Mouse (Mus musculus) 3134 (cell line): Measurements from ENCODE around the gene Mis18bp1.
"Not testable (repeated sequence)": the region's sequence is repeated elsewhere in the genome, so short reads cannot be mapped to it uniquely, and the experiment has no call there.

Experiments used
- DNase-seq: peaks from one replicate; pipeline ENCODE4 v3.0.0-alpha.2; 2011; ENCODE audit warnings: low spot score; ENCODE audit not compliant: insufficient read length; ENCODE audit errors: extremely low read depth

The Mis18bp1 gene

DNA sequence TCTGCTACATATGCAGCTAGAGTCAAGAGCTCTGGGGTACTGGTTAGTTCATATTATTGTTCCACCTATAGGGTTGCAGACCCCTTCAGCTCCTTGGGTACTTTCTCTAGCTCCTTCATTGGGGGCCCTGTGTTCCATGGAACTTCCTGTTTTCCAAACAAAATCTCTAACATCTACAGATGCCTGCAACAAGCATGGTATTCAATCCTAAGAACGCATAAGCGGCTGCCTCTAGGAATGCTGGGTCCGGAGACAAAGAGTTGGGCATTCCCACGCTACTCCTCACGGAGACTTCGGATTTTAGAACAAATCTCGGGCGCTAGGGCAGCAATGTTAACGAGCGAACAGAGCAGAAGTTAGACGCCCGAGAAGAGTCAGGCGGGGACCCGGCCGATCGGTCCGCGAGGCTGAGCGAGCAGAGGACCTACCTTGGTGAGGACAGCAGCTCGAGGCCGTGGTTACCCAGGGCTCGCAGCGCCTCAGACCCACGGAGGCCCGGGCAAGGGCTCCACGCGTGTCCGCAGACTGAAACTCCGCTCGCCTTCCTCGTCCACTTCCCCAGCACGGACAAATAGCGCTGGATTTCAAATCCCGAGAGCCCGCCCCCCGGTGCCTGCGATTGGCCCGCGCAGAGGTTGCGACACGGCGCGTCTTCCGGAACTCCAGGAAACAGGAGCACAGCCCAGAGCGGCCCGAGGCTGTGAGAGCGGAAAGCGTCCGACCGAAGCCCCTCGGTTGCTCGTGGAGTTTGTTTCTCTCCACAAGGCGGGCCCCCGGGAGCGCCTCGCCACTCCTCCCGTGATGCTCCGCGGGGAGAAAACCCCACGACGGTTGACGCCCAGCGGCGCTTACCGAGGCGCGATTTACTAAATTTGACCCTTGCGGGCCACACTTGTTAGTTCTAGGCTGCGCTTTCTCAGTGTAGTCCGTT lies at the start of gene Mis18bp1:
TSS of gene Mis18bp1 (minus strand) at position 584 of the 931 bp plus-strand sequence.
- peak; percentile 99 for DNase-seq

DNA sequence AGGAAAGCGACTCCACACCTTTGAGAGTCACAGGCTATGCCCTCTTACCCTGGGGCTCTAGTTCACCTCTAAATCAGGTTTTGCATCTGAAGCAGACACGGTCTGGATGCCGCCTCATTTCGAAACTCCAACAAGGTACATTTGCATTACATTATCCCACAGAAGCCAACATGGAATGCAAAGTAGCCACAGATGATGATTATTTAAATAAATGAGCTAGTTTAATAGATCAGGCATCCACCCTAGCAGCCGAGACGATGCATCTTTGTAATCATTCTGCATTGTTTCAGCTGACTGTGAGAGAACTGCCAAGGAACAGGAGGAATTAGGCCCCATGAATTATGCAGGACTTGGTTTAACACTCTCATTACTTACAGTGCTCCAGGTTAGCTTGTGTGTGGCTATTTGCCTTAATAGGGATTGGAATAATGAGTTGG lies 44.0 kb upstream of the Mis18bp1 start:
- no peak for DNase-seq

DNA sequence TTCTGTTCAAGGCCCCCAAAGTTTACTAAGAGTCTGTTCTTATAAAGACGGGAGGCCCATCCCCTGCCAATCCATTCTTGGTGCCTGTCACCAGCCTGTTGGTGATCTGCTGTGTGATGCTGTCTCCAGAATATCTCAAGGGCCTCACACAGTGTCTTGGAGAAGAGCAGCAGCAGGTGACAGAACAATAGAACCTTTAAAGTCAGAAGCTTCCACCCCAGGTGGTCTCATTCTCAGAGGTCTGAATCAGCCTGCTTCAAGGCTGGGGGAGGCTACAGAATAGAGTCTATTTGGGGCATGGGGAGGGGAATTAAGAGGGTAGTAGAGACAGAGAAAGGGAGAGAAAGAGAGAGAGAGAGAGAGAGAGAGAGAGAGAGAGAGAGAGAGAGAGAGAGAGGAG lies 34.0 kb upstream of the Mis18bp1 start:
- DNase-seq = no peak

DNA sequence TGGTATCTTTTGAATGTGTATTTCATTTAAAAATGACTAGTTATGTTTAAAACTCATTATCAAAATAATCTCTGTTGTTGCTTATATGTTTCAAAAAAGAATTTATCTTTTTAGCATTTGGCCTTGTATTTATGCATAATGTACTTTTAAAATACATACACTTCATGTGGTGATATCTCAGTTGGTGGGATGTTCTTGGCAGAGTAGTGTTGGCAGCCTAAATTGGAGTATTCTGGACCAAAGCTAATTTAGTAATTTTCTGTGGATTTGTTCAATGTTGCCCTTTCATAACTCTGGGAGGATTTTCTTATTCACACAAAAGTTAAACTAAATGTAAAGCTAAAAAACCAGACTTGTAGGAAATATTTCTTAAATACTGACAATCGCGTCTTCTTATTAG lies 29.4 kb upstream of the Mis18bp1 start:
- no peak for DNase-seq

DNA sequence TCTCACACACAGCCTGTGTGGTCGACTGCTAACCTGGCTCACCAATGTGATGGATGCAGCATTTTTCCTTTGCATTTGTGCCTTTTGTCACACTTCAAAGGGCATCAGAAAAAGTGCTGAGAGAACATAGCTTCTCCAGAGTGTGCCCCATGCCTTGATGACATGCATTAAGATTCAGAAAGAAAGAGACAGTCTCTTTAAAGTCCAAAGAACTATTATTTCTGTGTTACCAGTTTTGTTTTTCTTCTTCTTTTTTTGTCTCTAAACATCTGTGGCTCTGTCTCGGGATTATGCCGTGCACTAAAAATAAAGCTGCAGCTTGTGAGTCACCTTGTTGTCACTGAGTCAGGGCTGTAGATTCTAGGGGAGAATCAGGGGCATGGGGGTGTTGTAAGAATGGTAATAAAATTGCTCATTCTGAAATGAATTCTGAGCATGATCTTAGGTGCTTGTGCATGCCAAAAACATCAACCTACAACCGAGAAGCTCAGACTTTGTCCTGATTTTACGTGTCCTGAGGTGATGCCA lies 21.7 kb upstream of the Mis18bp1 start:
- DNase-seq = no peak

DNA sequence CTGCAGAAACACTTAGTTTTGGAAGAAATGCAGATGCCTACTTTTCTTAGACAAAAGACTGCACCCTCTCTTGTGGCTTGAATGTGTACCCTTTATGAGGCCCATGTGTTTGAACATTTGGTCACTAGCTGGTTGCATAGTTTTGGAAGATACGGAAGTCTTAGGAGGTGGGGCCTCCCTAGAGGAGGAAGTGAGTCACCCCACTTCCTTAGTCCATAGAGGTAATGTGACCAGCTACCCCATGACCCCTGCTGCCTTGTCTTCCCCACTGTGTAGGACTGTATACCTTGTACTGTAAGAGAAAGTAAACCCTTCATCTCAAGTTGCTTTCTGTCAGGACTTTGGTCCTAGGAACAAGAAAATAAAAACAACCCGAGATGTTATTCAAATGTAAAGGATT lies 16.8 kb upstream of the Mis18bp1 start:
- no peak for DNase-seq

DNA sequence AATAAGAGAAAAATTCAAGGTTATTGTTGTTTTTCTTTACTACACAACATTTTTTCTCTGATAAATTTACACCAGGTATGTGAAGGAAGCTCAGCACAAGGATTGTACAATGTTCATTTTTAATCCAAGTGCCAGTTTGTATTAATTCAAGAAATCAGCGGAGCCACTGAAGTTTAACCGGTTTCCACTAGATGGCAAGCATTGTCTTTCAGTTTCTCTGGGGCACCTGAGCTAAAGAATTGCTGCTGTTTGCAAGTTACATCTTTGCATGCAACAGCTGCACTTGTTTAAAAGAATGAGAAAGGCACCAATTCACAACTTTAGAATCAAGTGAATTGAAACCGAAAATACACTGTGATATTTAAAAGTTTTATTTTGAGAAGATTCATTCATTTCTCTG lies 15.0 kb upstream of the Mis18bp1 start:
- no peak for DNase-seq

DNA sequence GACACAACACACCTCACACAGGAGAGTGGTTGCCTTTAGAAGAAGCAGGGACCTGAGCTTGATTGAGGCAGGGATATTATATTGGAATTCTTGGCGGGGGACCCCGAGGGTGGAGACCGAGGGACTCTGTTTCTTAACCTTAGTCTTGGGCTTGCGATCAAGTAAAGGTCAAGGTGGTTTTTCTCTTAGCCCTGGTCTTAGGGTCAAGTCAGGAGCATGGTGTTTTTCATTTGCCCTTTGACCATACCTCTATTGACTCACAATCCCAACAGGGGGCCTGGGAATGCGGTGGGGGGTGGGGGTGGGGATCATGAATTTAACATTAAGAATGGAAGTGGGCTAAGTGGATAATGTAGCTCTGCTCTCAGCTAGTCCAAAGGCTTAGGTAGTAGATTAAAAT lies 1.3 kb upstream of the Mis18bp1 start:
- no peak for DNase-seq

DNA sequence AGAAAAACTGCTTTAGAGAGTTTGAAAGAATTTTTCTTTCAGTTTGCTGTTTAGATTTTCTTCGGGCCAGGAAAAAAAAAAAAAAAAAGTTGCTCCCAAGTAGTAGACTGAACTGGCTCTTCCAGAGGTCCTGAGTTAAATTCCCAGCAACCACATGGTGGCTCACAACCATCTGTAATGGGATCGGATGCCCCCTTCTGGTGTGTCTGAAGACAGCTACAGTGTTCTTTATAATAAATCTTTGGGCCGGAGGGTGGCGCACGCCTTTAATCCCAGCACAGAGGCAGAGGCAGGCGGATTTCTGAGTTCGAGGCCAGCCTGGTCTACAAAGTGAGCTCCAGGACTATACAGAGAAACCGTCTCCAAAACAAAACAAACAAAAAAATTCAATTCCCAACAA lies 555 bp upstream of the Mis18bp1 start:
- DNase-seq = not testable (repeated sequence)

DNA sequence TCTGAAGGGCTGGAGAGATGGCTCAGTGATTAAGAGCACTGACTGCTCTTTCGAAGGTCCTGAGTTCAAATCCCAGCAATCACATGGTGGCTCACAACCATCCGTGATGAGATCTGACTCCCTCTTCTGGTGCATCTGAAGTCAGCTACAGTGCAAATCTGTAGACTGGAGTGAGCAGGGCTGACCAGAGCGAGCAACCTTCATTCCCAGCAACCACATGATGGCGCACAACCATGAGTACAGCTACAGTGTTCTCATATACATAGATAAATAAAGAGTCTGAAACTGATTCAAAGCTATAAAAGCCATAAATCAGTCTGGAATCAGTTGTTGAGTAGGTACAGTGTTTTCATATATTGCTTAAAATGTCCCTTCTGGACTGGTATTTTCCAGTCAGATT lies 36.3 kb downstream of the Mis18bp1 start:
- DNase-seq = not testable (repeated sequence)

DNA sequence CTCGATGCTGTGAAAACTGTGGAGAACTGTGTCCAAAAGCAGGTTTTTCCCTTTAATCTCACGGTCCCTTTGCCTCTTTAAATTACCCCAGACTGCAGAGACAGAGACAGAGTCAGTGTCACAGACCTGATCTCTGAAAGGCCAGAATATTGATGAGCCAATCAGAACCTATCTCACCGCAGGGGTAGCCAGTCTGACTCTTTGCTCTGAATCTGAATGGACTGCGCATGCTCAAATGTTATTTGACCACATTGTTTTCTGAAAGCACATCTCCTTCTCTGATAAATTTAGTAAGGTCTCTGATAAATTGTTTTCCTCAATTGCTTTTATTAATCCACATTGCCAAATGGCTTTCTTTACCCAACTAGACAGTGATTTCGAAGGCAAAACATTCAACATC lies 53.0 kb downstream of the Mis18bp1 start:
- no peak for DNase-seq

DNA sequence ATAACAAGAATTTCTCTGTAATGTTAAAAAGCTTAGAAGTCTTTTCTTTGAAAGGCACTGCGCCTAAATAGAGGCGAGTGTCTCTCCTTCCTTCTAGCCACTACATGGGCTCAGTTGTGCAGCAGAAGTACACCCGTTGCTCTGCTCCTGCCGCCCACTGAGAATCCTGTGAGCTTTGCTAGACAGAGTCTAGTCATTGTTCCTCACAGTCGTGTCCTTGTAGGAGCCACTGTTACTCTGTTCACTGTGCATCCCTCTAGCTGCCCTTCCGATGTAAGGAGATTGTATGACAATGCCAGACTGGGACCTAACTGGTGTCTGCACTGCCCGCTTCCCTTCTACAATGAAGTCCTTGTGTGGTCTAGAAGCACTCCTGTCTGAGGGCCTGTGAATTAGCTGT lies 53.4 kb downstream of the Mis18bp1 start:
- no peak for DNase-seq

DNA sequence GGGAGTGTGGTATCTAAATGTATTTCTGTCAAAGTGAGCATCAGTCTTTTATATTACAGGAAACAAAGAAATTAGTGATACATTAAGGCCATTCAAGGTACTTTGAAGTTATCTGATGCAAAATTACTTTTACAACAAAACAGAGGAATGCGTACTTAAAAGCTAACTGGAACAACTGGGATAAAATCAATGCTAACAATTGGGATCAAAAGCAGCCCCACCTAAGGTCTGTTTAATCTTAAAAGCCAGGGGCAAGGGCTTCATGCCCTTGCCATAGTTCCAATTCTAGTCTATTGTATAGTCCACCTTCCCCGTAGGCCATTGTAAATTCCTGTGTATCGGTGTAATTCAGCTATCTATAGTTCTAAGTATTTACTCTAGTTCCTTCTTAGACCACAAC lies 57.4 kb downstream of the Mis18bp1 start:
- DNase-seq = not testable (repeated sequence)

DNA sequence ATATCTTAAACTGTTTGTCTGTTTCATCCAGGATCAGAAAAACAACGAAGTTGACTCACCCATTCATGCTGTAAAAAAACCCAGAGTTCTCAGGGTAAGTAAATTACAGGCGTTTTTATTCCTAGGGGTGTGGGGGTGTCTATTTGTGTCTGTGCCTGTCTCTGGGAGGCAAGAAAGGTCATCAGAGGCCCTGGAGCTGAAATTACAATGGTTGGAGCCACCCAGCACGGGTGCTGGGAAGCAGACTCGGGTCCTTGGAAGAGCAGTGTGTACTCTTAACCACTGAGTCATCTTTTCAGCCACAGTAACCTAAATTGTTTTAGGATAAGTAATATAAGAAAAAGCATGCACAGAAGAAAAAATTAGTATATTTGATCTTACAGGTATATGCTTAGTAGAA lies 58.5 kb downstream of the Mis18bp1 start:
- no peak for DNase-seq

DNA sequence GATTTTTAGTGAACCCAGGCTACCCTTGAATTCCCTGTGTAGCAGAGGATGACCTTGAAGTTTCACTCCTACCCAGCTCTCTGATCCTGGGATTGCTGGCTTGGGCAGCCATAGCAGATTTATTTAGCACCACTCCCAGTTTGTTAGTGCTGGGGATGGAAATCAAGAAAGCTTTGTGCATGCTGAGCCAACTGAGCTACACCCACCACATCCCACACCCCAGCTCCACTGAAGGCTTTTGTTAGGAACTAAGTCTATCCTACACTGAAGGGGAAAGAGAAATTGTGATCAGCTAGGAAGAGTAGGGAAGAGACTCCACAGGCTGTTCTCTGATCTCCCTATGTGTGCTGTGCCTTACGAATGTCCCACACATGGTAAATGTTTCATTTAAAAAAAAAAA lies 59.6 kb downstream of the Mis18bp1 start:
- no peak for DNase-seq

DNA sequence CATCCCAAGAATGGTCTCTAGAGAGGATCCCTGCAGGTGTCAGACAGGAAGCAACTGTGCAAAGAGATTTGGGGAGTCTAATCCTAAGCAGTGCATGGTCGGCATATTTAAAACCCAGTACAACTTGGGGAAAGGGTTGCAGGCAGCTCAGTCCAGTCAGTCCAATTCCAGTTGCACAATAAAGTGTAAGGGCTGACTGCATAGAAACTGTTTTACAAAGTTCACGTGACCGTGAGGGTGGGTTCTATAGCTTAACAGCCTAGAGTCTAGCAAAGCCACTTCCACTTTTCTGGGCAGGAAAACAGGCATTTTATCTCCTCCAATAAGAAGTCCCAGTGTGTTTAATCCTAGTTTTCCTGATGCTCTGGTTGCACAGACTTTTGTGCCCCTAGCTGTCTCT lies 60.9 kb downstream of the Mis18bp1 start:
- no peak for DNase-seq

DNA sequence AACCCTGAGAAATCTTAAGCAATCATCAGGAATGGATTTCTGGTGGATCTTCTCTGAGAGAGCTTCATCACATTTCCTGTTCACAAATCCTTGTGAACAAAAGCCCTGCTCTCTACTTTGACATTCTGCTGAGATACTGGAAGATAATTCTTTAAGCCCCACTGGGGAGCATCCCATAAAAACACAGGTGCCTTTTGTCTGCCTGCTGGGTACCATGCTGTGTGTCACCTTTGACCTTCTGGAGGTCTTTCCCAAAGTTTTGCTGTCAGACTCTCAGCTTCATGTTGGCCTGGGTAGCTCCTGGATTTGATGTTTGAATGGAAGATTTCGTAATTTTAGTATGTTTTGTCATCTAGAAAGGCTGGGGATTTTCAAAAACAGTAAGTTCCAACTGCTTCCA lies 63.7 kb downstream of the Mis18bp1 start:
- no peak for DNase-seq
